Mouse (Mus musculus) stomach, embryonic 16.5 days (tissue): Measurements from ENCODE around the gene Bpifa6. TPM values are rescaled to one million over a fixed set of nuclear protein-coding genes. Genes with fewer than 3 reads are reported as not detected.

Experiments used
- ATAC-seq: fragments of 200-750 bp; cut with Nextera tagmentation; 2 replicates; pipeline ENCODE4 v1.8.0; 2017; ENCODE audit warnings: moderate number of reproducible peaks, moderate TSS enrichment; ENCODE audit not compliant: insufficient read depth, low FRiP score
- H3K27ac ChIP-seq: fragments of 300-500 bp; sonication (generic); 2 replicates; pipeline ENCODE4 v1.5.1; 2014; ENCODE audit warnings: low read length
- H3K27me3 ChIP-seq: fragments of 300-500 bp; sonication (generic); 2 replicates; pipeline ENCODE4 v1.6.1; 2014; ENCODE audit warnings: low read length, control low read depth, mixed read lengths; ENCODE audit not compliant: control insufficient read depth, insufficient read depth
- H3K36me3 ChIP-seq: fragments of 300-500 bp; sonication (generic); 2 replicates; pipeline ENCODE4 v1.6.1; 2014; ENCODE audit warnings: low read length; ENCODE audit not compliant: control insufficient read depth, insufficient read depth
- H3K4me1 ChIP-seq: fragments of 300-500 bp; sonication (generic); 2 replicates; pipeline ENCODE4 v1.6.1; 2014; ENCODE audit warnings: low read length, control low read depth, mixed read lengths; ENCODE audit not compliant: control insufficient read depth, insufficient read depth
- H3K4me2 ChIP-seq: fragments of 300-500 bp; sonication (generic); 2 replicates; pipeline ENCODE4 v1.6.1; 2014; ENCODE audit warnings: low read depth, low read length, mixed read lengths
- H3K4me3 ChIP-seq: fragments of 300-500 bp; sonication (generic); replicated peaks from 2 replicates; pipeline ENCODE4 v1.5.1; 2014; ENCODE audit warnings: mild to moderate bottlenecking, low read length
- H3K9ac ChIP-seq: fragments of 300-500 bp; sonication (generic); 2 replicates; pipeline ENCODE4 v1.6.1; 2014; ENCODE audit warnings: low read length
- H3K9me3 ChIP-seq: fragments of 300-500 bp; sonication (generic); replicated peaks from 2 replicates; pipeline ENCODE4 v1.6.1; 2016; ENCODE audit warnings: low read length, control low read depth; ENCODE audit not compliant: control insufficient read depth
- WGBS: fragments of 180-500 bp; shearing (Covaris S2); extraction: QIAGEN DNeasy Blood & Tissue Kit; methylation state at CpG from one replicate; pipeline ENCODE4 v1.1.7; 2014; 5-methylcytosine and 5-hydroxymethylcytosine counted together
- polyA plus RNA-seq: library from polyadenylated mRNA; unstranded; fragments of >200 nt; fragmentation: Nextera tagmentation; extraction: Ambion mirVana; gene quantifications from 2 replicates; pipeline ENCODE4 v1.2.1, GENCODE M21; 2015

Gene Bpifa6
- polyA plus RNA-seq, 1 experiment from 2014 or later = not detected

- no peaks in the 10 kb centered on the region for H3K36me3 ChIP-seq
- no peaks in the 10 kb centered on the region for H3K27me3 ChIP-seq
- H3K9me3 ChIP-seq = no peaks in the 10 kb centered on the region
- no peak overlapping the region for H3K9ac ChIP-seq
- no peak overlapping the region for H3K27ac ChIP-seq
- no peaks in the 10 kb centered on the region for H3K4me1 ChIP-seq
- H3K4me2 ChIP-seq = peak overlapping the region; percentile 39; the same call in 1 of the 2 replicates
- peak; percentile 25; the same call in 1 of the 2 replicates for ATAC-seq
- WGBS = 6% methylated on average over 6 of the region's 6 CpGs
- H3K4me3 ChIP-seq = no peak overlapping the region
These were observed 20.9 kb upstream of the Bpifa6 start for GRCm38 (mm10) chr2:153953836-153954235.

GRCm38 (mm10) chr2:153962821-153963331, 11.9 kb upstream of the Bpifa6 start:
- H3K9me3 ChIP-seq = no peaks in the 10 kb centered on the region
- H3K27me3 ChIP-seq = no peaks in the 10 kb centered on the region
- no peak overlapping the region for H3K9ac ChIP-seq
- no peaks in the 10 kb centered on the region for H3K4me1 ChIP-seq
- no peak overlapping the region for H3K27ac ChIP-seq
- H3K36me3 ChIP-seq = no peaks in the 10 kb centered on the region
- no peak overlapping the region for H3K4me2 ChIP-seq
- WGBS = 59% methylated on average over 4 of the region's 4 CpGs
- H3K4me3 ChIP-seq = no peak overlapping the region
- ATAC-seq = no peak

- Histone ChIP-seq H3K36me3 (no peaks in the 10 kb centered on the region), H3K9me3 (no peaks in the 10 kb centered on the region), H3K4me2 (no peak overlapping the region), H3K27me3 (no peaks in the 10 kb centered on the region), H3K4me3 (no peak overlapping the region), H3K27ac (no peak overlapping the region), H3K4me1 (no peaks in the 10 kb centered on the region), H3K9ac (no peak overlapping the region)
- ATAC-seq = no peak
- 87% methylated on average over 1 of the region's 1 CpGs for WGBS
These were observed 11.4 kb upstream of the Bpifa6 start for GRCm38 (mm10) chr2:153963334-153963733.

GRCm38 (mm10) chr2:153970221-153970620, 4.5 kb upstream of the Bpifa6 start:
- H3K4me2 ChIP-seq = no peak overlapping the region
- no peak overlapping the region for H3K4me3 ChIP-seq
- no peaks in the 10 kb centered on the region for H3K27me3 ChIP-seq
- no peak overlapping the region for H3K9ac ChIP-seq
- H3K9me3 ChIP-seq = no peaks in the 10 kb centered on the region
- H3K27ac ChIP-seq = no peak overlapping the region
- H3K36me3 ChIP-seq = no peaks in the 10 kb centered on the region
- WGBS = 72% methylated on average over 5 of the region's 5 CpGs
- no peaks in the 10 kb centered on the region for H3K4me1 ChIP-seq
- no peak for ATAC-seq

GRCm38 (mm10) chr2:153995770-153996169, 21.0 kb downstream of the Bpifa6 start:
- H3K36me3 ChIP-seq = no peaks in the 10 kb centered on the region
- H3K9me3 ChIP-seq = no peaks in the 10 kb centered on the region
- H3K27me3 ChIP-seq = no peaks in the 10 kb centered on the region
- H3K9ac ChIP-seq = no peak overlapping the region
- no peak overlapping the region for H3K27ac ChIP-seq
- no peak overlapping the region for H3K4me2 ChIP-seq
- H3K4me3 ChIP-seq = no peak overlapping the region
- 0 out of 2 replicates have a peak, but pooled peaks have one; percentile 44 for ATAC-seq
- WGBS = 2% methylated on average over 7 of the region's 7 CpGs
- no peaks in the 10 kb centered on the region for H3K4me1 ChIP-seq

GRCm38 (mm10) chr2:154000501-154000900, 25.8 kb downstream of the Bpifa6 start:
- Histone ChIP-seq H3K36me3 (no peaks in the 10 kb centered on the region), H3K4me1 (no peaks in the 10 kb centered on the region), H3K4me2 (no peak overlapping the region), H3K9me3 (no peaks in the 10 kb centered on the region), H3K9ac (no peak overlapping the region), H3K27me3 (no peaks in the 10 kb centered on the region), H3K27ac (no peak overlapping the region), H3K4me3 (no peak overlapping the region)
- 57% methylated on average over 3 of the region's 3 CpGs for WGBS
- ATAC-seq = no peak

- no peak overlapping the region for H3K4me3 ChIP-seq
- no peak overlapping the region for H3K4me2 ChIP-seq
- H3K9me3 ChIP-seq = no peaks in the 10 kb centered on the region
- no peaks in the 10 kb centered on the region for H3K36me3 ChIP-seq
- ATAC-seq = no peak
- no peaks in the 10 kb centered on the region for H3K27me3 ChIP-seq
- H3K9ac ChIP-seq = no peak overlapping the region
- H3K4me1 ChIP-seq = no peaks in the 10 kb centered on the region
- no peak overlapping the region for H3K27ac ChIP-seq
These were observed 26.3 kb downstream of the Bpifa6 start for GRCm38 (mm10) chr2:154001056-154001455.

GRCm38 (mm10) chr2:154004456-154004855, 29.7 kb downstream of the Bpifa6 start:
- Histone ChIP-seq H3K4me1 (no peaks in the 10 kb centered on the region), H3K4me2 (no peak overlapping the region), H3K4me3 (no peak overlapping the region), H3K27ac (no peak overlapping the region), H3K9me3 (no peaks in the 10 kb centered on the region), H3K36me3 (no peaks in the 10 kb centered on the region), H3K9ac (no peak overlapping the region), H3K27me3 (no peaks in the 10 kb centered on the region)
- no peak for ATAC-seq
- WGBS = 68% methylated on average over 1 of the region's 1 CpGs

GRCm38 (mm10) chr2:154005094-154005493, 30.3 kb downstream of the Bpifa6 start:
- ATAC-seq = no peak
- 91% methylated on average over 1 of the region's 1 CpGs for WGBS
- Histone ChIP-seq H3K9ac (no peak overlapping the region), H3K27ac (no peak overlapping the region), H3K4me2 (no peak overlapping the region), H3K9me3 (no peaks in the 10 kb centered on the region), H3K36me3 (no peaks in the 10 kb centered on the region), H3K4me1 (no peaks in the 10 kb centered on the region), H3K4me3 (no peak overlapping the region), H3K27me3 (no peaks in the 10 kb centered on the region)

- H3K4me2 ChIP-seq = no peak overlapping the region
- no peak overlapping the region for H3K27ac ChIP-seq
- H3K9ac ChIP-seq = no peak overlapping the region
- H3K36me3 ChIP-seq = no peaks in the 10 kb centered on the region
- no peaks in the 10 kb centered on the region for H3K9me3 ChIP-seq
- H3K4me3 ChIP-seq = no peak overlapping the region
- WGBS = 86% methylated on average over 4 of the region's 4 CpGs
- no peak for ATAC-seq
- H3K27me3 ChIP-seq = no peaks in the 10 kb centered on the region
- H3K4me1 ChIP-seq = no peaks in the 10 kb centered on the region
These were observed 31.0 kb downstream of the Bpifa6 start for GRCm38 (mm10) chr2:154005734-154006133.
